Mouse (Mus musculus) CH12.LX (cell line): ENCODE data around the gene Myo1h. TPM values are rescaled to one million over a fixed set of nuclear protein-coding genes. Genes with fewer than 3 reads are reported as not detected.

Source experiments
- DNase-seq: peaks from one replicate; pipeline ENCODE4 v3.0.0-alpha.2; 2013; ENCODE audit errors: extremely low read depth
- H3K27ac ChIP-seq: 2 replicates; pipeline ENCODE4 v1.5.1; 2012; ENCODE audit warnings: low read depth, mild to moderate bottlenecking, control low read depth, moderate library complexity; ENCODE audit not compliant: insufficient read depth
- H3K27me3 ChIP-seq: replicated peaks from 2 replicates; pipeline ENCODE3; 2012; ENCODE audit warnings: inconsistent platforms
- H3K36me3 ChIP-seq, 2 experiments: replicated peaks in 1 of 2; 2 replicates each; pipeline versions ENCODE3 to v1.6.1; 2012; ENCODE audit warnings: inconsistent platforms in 1 of 2, low read length in 1 of 2, mild to moderate bottlenecking in 1 of 2, mixed read lengths in 1 of 2, moderate library complexity in 1 of 2; ENCODE audit not compliant: control insufficient read depth in 1 of 2, insufficient read depth in 1 of 2
- H3K4me1 ChIP-seq, 2 experiments: 2 replicates each; pipeline ENCODE4 v1.6.1; 2012; ENCODE audit warnings: inconsistent platforms in 1 of 2, moderate library complexity in 1 of 2; ENCODE audit not compliant: insufficient read depth in 2 of 2, control insufficient read depth in 1 of 2
- H3K4me2 ChIP-seq: 2 replicates; pipeline ENCODE4 v1.6.1; 2012; ENCODE audit warnings: low read depth, mild to moderate bottlenecking, control low read depth; ENCODE audit not compliant: poor library complexity, insufficient read depth, severe bottlenecking
- H3K4me3 ChIP-seq, 3 experiments: fragments of 150-350 bp in 1 of 3; sonication (generic) in 1 of 3; replicated peaks in 1 of 3; 2 replicates each; pipeline versions ENCODE3 to v1.5.1; 2011 to 2012; ENCODE audit warnings: low read depth in 2 of 3, low read length in 2 of 3, mild to moderate bottlenecking in 2 of 3, moderate library complexity in 2 of 3, control low read depth in 1 of 3, improper control_type of control experiment in 1 of 3, inconsistent platforms in 1 of 3, mixed read lengths in 1 of 3; ENCODE audit not compliant: poor library complexity in 1 of 3
- H3K79me2 ChIP-seq: replicated peaks from 2 replicates; pipeline ENCODE4 v1.6.1; 2012; ENCODE audit warnings: mild to moderate bottlenecking, moderate library complexity; ENCODE audit not compliant: control insufficient read depth, poor library complexity, insufficient read depth, severe bottlenecking; ENCODE audit errors: extremely low read depth
- H3K9ac ChIP-seq: 2 replicates; pipeline ENCODE4 v1.6.1; 2012; ENCODE audit warnings: low read depth, mild to moderate bottlenecking, control low read depth, moderate library complexity; ENCODE audit not compliant: insufficient read depth
- H3K9me3 ChIP-seq: replicated peaks from 2 replicates; pipeline ENCODE3; 2012; ENCODE audit warnings: low read length, inconsistent platforms, mixed read lengths
- BHLHE40 ChIP-seq: IDR thresholded peaks from 2 replicates; pipeline ENCODE4 v1.6.1; 2011; ENCODE audit warnings: mild to moderate bottlenecking, low read depth, low read length, improper control_type of control experiment
- CHD2 ChIP-seq: IDR thresholded peaks from 2 replicates; pipeline ENCODE4 v1.6.1; 2011; ENCODE audit warnings: low read length, improper control_type of control experiment
- CTCF ChIP-seq, 2 experiments: IDR thresholded peaks in 1 of 2; conservative IDR thresholded peaks in 1 of 2; 2 replicates each; pipeline ENCODE4 v1.5.1; 2011 to 2012; ENCODE audit warnings: low read depth in 2 of 2, low read length in 2 of 2, improper control_type of control experiment in 1 of 2, inconsistent platforms in 1 of 2, mild to moderate bottlenecking in 1 of 2, moderate library complexity in 1 of 2
- E2F4 ChIP-seq: IDR thresholded peaks from 2 replicates; pipeline ENCODE4 v1.6.1; 2011; ENCODE audit warnings: low read depth, low read length, improper control_type of control experiment; ENCODE audit not compliant: insufficient replicate concordance
- ELF1 ChIP-seq: IDR thresholded peaks from 2 replicates; pipeline ENCODE4 v1.6.1; 2014; ENCODE audit warnings: low read depth, mild to moderate bottlenecking, inconsistent platforms, low read length, improper control_type of control experiment
- EP300 ChIP-seq: IDR thresholded peaks from 2 replicates; pipeline ENCODE4 v1.6.1; 2011; ENCODE audit warnings: low read length, improper control_type of control experiment
- ETS1 ChIP-seq: conservative IDR thresholded peaks from 2 replicates; pipeline ENCODE4 v1.6.1; 2012; ENCODE audit warnings: low read depth, mild to moderate bottlenecking, inconsistent platforms, low read length, improper control_type of control experiment, moderate library complexity
- IRF4 ChIP-seq: IDR thresholded peaks from 2 replicates; pipeline ENCODE4 v1.6.1; 2014; ENCODE audit warnings: low read depth, mild to moderate bottlenecking, inconsistent platforms, low read length, improper control_type of control experiment
- JUND ChIP-seq: conservative IDR thresholded peaks from 2 replicates; pipeline ENCODE4 v1.6.1; 2011; ENCODE audit warnings: low read depth, low read length, improper control_type of control experiment
- KAT2A ChIP-seq: IDR thresholded peaks from 2 replicates; pipeline ENCODE4 v1.6.1; 2012; ENCODE audit warnings: low read length, improper control_type of control experiment, inconsistent platforms; ENCODE audit not compliant: insufficient replicate concordance
- MXI1 ChIP-seq: IDR thresholded peaks from 2 replicates; pipeline ENCODE4 v1.6.1; 2011; ENCODE audit warnings: mild to moderate bottlenecking, low read depth, low read length, improper control_type of control experiment
- NELFE ChIP-seq: IDR thresholded peaks from 2 replicates; pipeline ENCODE4 v1.6.1; 2011; ENCODE audit warnings: low read depth, low read length, improper control_type of control experiment
- NRF1 ChIP-seq: IDR thresholded peaks from 2 replicates; pipeline ENCODE4 v1.6.1; 2014; ENCODE audit warnings: low read depth, mild to moderate bottlenecking, inconsistent platforms, low read length, improper control_type of control experiment, moderate library complexity
- PAX5 ChIP-seq: IDR thresholded peaks from 2 replicates; pipeline ENCODE4 v1.6.1; 2012; ENCODE audit warnings: low read length, inconsistent platforms, mixed read lengths
- POLR2A ChIP-seq: IDR thresholded peaks from 2 replicates; pipeline ENCODE4 v1.6.1; 2011; ENCODE audit warnings: low read depth, mild to moderate bottlenecking, improper control_type of control experiment, low read length
- RAD21 ChIP-seq: IDR thresholded peaks from 2 replicates; pipeline ENCODE4 v1.6.1; 2011; ENCODE audit warnings: low read depth, mild to moderate bottlenecking, low read length, improper control_type of control experiment, moderate library complexity
- RCOR1 ChIP-seq: conservative IDR thresholded peaks from 2 replicates; pipeline ENCODE4 v1.6.1; 2012; ENCODE audit warnings: low read depth, mild to moderate bottlenecking, inconsistent platforms, low read length, improper control_type of control experiment
- SMC3 ChIP-seq: IDR thresholded peaks from 2 replicates; pipeline ENCODE4 v1.6.1; 2011; ENCODE audit warnings: low read depth, low read length, improper control_type of control experiment
- TBP ChIP-seq: conservative IDR thresholded peaks from 2 replicates; pipeline ENCODE4 v1.6.1; 2011; ENCODE audit warnings: low read depth, low read length, improper control_type of control experiment
- UBTF ChIP-seq: IDR thresholded peaks from 2 replicates; pipeline ENCODE4 v1.6.1; 2012; ENCODE audit warnings: low read depth, mild to moderate bottlenecking, inconsistent platforms, low read length, improper control_type of control experiment, moderate library complexity
- USF1 ChIP-seq: IDR thresholded peaks from 2 replicates; pipeline ENCODE4 v1.6.1; 2014; ENCODE audit warnings: low read depth, mild to moderate bottlenecking, inconsistent platforms, low read length, improper control_type of control experiment
- USF2 ChIP-seq: conservative IDR thresholded peaks from 2 replicates; pipeline ENCODE4 v1.6.1; 2011; ENCODE audit warnings: low read depth, low read length, improper control_type of control experiment
- ZKSCAN1 ChIP-seq: IDR thresholded peaks from 2 replicates; pipeline ENCODE4 v1.6.1; 2012; ENCODE audit warnings: low read depth, inconsistent platforms, low read length, improper control_type of control experiment, borderline replicate concordance
- ZMIZ1 ChIP-seq: IDR thresholded peaks from 2 replicates; pipeline ENCODE4 v1.6.1; 2012; ENCODE audit warnings: low read depth, mild to moderate bottlenecking, inconsistent platforms, low read length, improper control_type of control experiment
- ZNF384 ChIP-seq: IDR thresholded peaks from 2 replicates; pipeline ENCODE4 v1.6.1; 2012; ENCODE audit warnings: low read depth, low read length, improper control_type of control experiment, inconsistent platforms
- dilution Hi-C: fragments of 300-500 bp; cut with MboI; formaldehyde crosslinking; loops from 2 replicates; pipeline ENCODE4 v1.14.3; 2020; ENCODE audit warnings: low sequenced_read_pairs; ENCODE audit not compliant: extremely low pct_unique_long_range_greater_than_20kb, extremely low pct_ligation_motif_present
- in situ Hi-C: fragments of 300-500 bp; cut with MboI; formaldehyde crosslinking; loops from 3 replicates; pipeline ENCODE4 v1.14.3; 2019; ENCODE audit warnings: low sequenced_read_pairs, low pct_ligation_motif_present, low pct_unique_long_range_greater_than_20kb, mixed read lengths
- polyA plus RNA-seq: library from polyadenylated mRNA; unstranded; fragments of >175 nt; gene quantifications from 2 replicates; pipeline ENCODE4 v1.2.1, GENCODE M21; 2012; ENCODE audit warnings: low read depth; ENCODE audit not compliant: insufficient read length
- total RNA-seq, 2 experiments: library from RNA; depleted of rRNA; stranded (reverse); fragments of 300-350 nt in 1 of 2; fragments of >200 nt in 1 of 2; gene quantifications; 2 replicates each; pipeline ENCODE4 v1.2.3; 2012 to 2014

The Myo1h gene
- total and polyA plus RNA-seq, 3 experiments = 1.1 to 4.4 (median 1.8) TPM

- dilution Hi-C loops (no loop called here), in situ Hi-C loops (no loop called here)
- Histone ChIP-seq H3K27me3 (no peaks in the 10 kb centered on the region), H3K36me3 (peaks cover 0 to 40% of the 10 kb centered on the region in 2 experiments), H3K4me3 (no peak overlapping the region), H3K27ac (no peak overlapping the region), H3K4me1 (peaks cover 0 to 29% of the 10 kb centered on the region in 2 experiments; a peak in 2 of 4 replicates), H3K9ac (no peak overlapping the region), H3K4me2 (no peak overlapping the region), H3K9me3 (no peaks in the 10 kb centered on the region), H3K79me2 (no peaks in the 10 kb centered on the region)
- no peak for DNase-seq
- no peak for TF ChIP-seq EP300
- TF ChIP-seq E2F4 = no peak
- TF ChIP-seq NRF1 = no peak
- TF ChIP-seq MXI1 = no peak
- no peak for TF ChIP-seq IRF4
- no peak for TF ChIP-seq PAX5
- TF ChIP-seq POLR2A = no peak
- no peak for TF ChIP-seq RAD21
- no peak for TF ChIP-seq ELF1
- TF ChIP-seq SMC3 = no peak
- no peak for TF ChIP-seq BHLHE40
These were observed 58.0 kb downstream of the Myo1h start for GRCm38 (mm10) chr5:114347005-114347404.

- peaks cover 0 to 64% of the 10 kb centered on the region in 2 experiments for H3K36me3 ChIP-seq
- H3K27ac ChIP-seq = no peak overlapping the region
- TF ChIP-seq CTCF (conservative IDR thresholded peaks at IDR 0.05 in 1 of 2, IDR thresholded peaks at IDR 0.05 in 1 of 2; ENCODE audit: low read depth in 2 of 2, low read length in 2 of 2) = peak in 1 of 2 experiments; percentile 43; a peak in 2 of 4 replicates
- no peak for TF ChIP-seq NRF1
- no peak overlapping the region for H3K4me2 ChIP-seq
- no peaks in the 10 kb centered on the region for H3K9me3 ChIP-seq
- in situ Hi-C loops (no loop called here), dilution Hi-C loops (no loop called here)
- H3K9ac ChIP-seq = no peak overlapping the region
- no peaks in the 10 kb centered on the region for H3K4me1 ChIP-seq
- no peak for DNase-seq
- H3K27me3 ChIP-seq = no peaks in the 10 kb centered on the region
- no peak overlapping the region for H3K4me3 ChIP-seq
- H3K79me2 ChIP-seq = no peaks in the 10 kb centered on the region
These were observed 62.5 kb downstream of the Myo1h start for GRCm38 (mm10) chr5:114351490-114351889.

- Histone ChIP-seq H3K27ac (no peak overlapping the region), H3K36me3 (peaks cover 3 to 79% of the 10 kb centered on the region in 2 experiments), H3K9ac (no peak overlapping the region), H3K4me3 (no peak overlapping the region), H3K4me2 (no peak overlapping the region), H3K79me2 (no peaks in the 10 kb centered on the region), H3K27me3 (no peaks in the 10 kb centered on the region), H3K9me3 (no peaks in the 10 kb centered on the region), H3K4me1 (no peaks in the 10 kb centered on the region)
- dilution Hi-C loops = no loop called here
- peak; percentile 54 for DNase-seq
- in situ Hi-C loops = no loop called here
- TF ChIP-seq NRF1 (no peak), RAD21 (peak; percentile 31), USF1 (no peak), RCOR1 (no peak), IRF4 (no peak), UBTF (no peak), KAT2A (no peak), SMC3 (peak; percentile 59), TBP (no peak), POLR2A (no peak), JUND (no peak), ZNF384 (no peak), NELFE (no peak), E2F4 (no peak), ZMIZ1 (no peak), ETS1 (no peak), ZKSCAN1 (no peak), PAX5 (no peak), USF2 (no peak), CHD2 (no peak)
These were observed 67.4 kb downstream of the Myo1h start for GRCm38 (mm10) chr5:114356250-114356935.
